Comparison of ENCODE assay signal across 18 mouse cellular contexts in the genomic region with DNA sequence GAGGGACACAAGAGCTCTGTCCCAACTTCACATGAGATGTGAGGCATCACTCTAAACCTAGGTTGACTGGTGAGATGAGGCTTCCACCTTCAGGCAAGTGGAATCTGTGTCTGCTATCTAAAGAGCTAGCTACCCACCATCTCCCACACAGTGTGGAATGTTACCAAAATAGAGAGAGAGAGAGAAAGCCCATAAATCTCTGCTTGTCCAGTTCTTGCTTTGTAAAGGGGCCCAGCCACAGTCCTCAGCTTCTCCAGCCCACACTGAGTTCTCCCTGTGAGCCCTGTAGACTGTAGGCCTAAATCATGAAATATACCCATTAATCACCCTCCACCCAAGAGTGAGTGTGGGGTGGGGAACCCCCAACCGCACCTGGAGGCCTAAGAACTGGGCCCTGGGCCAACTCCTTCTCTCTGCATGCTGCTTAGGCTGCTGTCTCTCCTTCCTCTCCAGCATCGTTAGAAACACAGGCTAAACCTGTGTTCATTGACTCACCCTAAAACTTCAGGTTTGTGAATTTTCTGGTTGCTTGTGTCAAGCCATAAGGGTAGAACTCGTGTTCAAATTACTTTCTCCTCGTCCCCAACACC.
DNase-seq lines count a peak whose midpoint lies in the region; ATAC-seq and TF ChIP-seq lines count a peak whose summit lies in the region.
"Had no signal": no experiment of that assay in that cellular context is flagged by ENCODE, and none has a peak within 500 bp of the region (broad histone marks: within the 10 kb centered on the region; RNA-seq: fewer than 3 reads in every experiment).

No protein-coding gene starts in this region.

- H3K4me3 ChIP-seq in intestine, embryonic 14.5 days (ENCODE audit: low read depth, low read length): no peak overlapping the region
- no peak overlapping the region for H3K4me3 ChIP-seq in intestine, postnatal 0 days (ENCODE audit: low read depth, low read length)
- H3K4me3 ChIP-seq in lung, embryonic 16.5 days (ENCODE audit: low read length): no peak overlapping the region
- no peak overlapping the region for H3K4me3 ChIP-seq in limb, embryonic 15.5 days
- no peak overlapping the region for H3K4me3 ChIP-seq in heart, embryonic 12.5 days
- H3K4me3 ChIP-seq: heart, adult 2 months; midbrain, embryonic 15.5 days had no signal

- H3K27ac ChIP-seq in intestine, embryonic 14.5 days (ENCODE audit: low read depth): no peak overlapping the region
- no peak overlapping the region for H3K27ac ChIP-seq in intestine, postnatal 0 days (ENCODE audit: low read depth, low read length)
- no peak overlapping the region for H3K27ac ChIP-seq in lung, embryonic 16.5 days (ENCODE audit: low read length)
- no peak overlapping the region for H3K27ac ChIP-seq in limb, embryonic 15.5 days
- no peak overlapping the region for H3K27ac ChIP-seq in heart, embryonic 12.5 days (ENCODE audit: poor library complexity, severe bottlenecking)
- H3K27ac ChIP-seq: heart, adult 2 months; hindbrain, embryonic 14.5 days; midbrain, embryonic 15.5 days had no signal

- no peaks in the 10 kb centered on the region for H3K27me3 ChIP-seq in intestine, embryonic 14.5 days (replicated peaks; ENCODE audit: control insufficient read depth, insufficient read depth, low read length)
- no peaks in the 10 kb centered on the region for H3K27me3 ChIP-seq in intestine, postnatal 0 days (replicated peaks; ENCODE audit: control insufficient read depth, insufficient read depth, low read length)
- no peaks in the 10 kb centered on the region for H3K27me3 ChIP-seq in lung, embryonic 16.5 days (ENCODE audit: control insufficient read depth, insufficient read depth, low read depth, low read length)
- no peaks in the 10 kb centered on the region for H3K27me3 ChIP-seq in limb, embryonic 15.5 days
- H3K27me3 ChIP-seq in heart, embryonic 12.5 days (replicated peaks): no peaks in the 10 kb centered on the region
- H3K27me3 ChIP-seq: midbrain, embryonic 15.5 days had no signal

- no peak for TF ChIP-seq CTCF in intestine, postnatal 0 days (IDR thresholded peaks at IDR 0.05; ENCODE audit: low read depth)

- no peaks in the 10 kb centered on the region for H3K9me3 ChIP-seq in intestine, embryonic 14.5 days (ENCODE audit: control insufficient read depth, low read length)
- H3K9me3 ChIP-seq in intestine, postnatal 0 days (ENCODE audit: control insufficient read depth): no peaks in the 10 kb centered on the region
- H3K9me3 ChIP-seq in lung, embryonic 16.5 days (ENCODE audit: control insufficient read depth, low read length): no peaks in the 10 kb centered on the region
- no peaks in the 10 kb centered on the region for H3K9me3 ChIP-seq in limb, embryonic 15.5 days
- no peaks in the 10 kb centered on the region for H3K9me3 ChIP-seq in heart, embryonic 12.5 days (replicated peaks)
- H3K9me3 ChIP-seq: midbrain, embryonic 15.5 days had no signal

- H3K4me1 ChIP-seq in intestine, embryonic 14.5 days (replicated peaks; ENCODE audit: control insufficient read depth, insufficient read depth, low read length): peaks cover 10% of the 10 kb centered on the region
- H3K4me1 ChIP-seq in intestine, postnatal 0 days (replicated peaks; ENCODE audit: control insufficient read depth, insufficient read depth, low read length): no peaks in the 10 kb centered on the region
- H3K4me1 ChIP-seq in lung, embryonic 16.5 days (replicated peaks; ENCODE audit: control insufficient read depth, insufficient read depth, low read length): peaks cover 8% of the 10 kb centered on the region; the same call in 1 of the 2 replicates
- peaks cover 18% of the 10 kb centered on the region for H3K4me1 ChIP-seq in limb, embryonic 15.5 days
- H3K4me1 ChIP-seq in heart, embryonic 12.5 days (replicated peaks): no peaks in the 10 kb centered on the region

- peak; percentile 62 for ATAC-seq in intestine, embryonic 14.5 days (replicated peaks; ENCODE audit: low FRiP score, low TSS enrichment, low read depth)
- no peak for ATAC-seq in intestine, postnatal 0 days
- 0 out of 2 replicates have a peak, but pooled peaks have one; percentile 47 for ATAC-seq in lung, embryonic 16.5 days (ENCODE audit: low read depth)
- ATAC-seq in limb, embryonic 15.5 days (ENCODE audit: insufficient number of reproducible peaks, low FRiP score, low TSS enrichment, low read depth): peak; percentile 65
- no peak for ATAC-seq in heart, embryonic 12.5 days (ENCODE audit: insufficient number of reproducible peaks, low FRiP score)
- ATAC-seq: forebrain, embryonic 14.5 days; midbrain, embryonic 15.5 days had no signal

- WGBS in intestine, embryonic 14.5 days: 64% methylated on average over 4 of the region's 4 CpGs
- WGBS in intestine, postnatal 0 days: 58% methylated on average over 4 of the region's 4 CpGs
- 58% methylated on average over 4 of the region's 4 CpGs for WGBS in lung, embryonic 16.5 days
- 33% methylated on average over 4 of the region's 4 CpGs for WGBS in limb, embryonic 15.5 days
- WGBS in heart, embryonic 12.5 days: 75% methylated on average over 4 of the region's 4 CpGs

- H3K4me2 ChIP-seq in intestine, embryonic 14.5 days (ENCODE audit: low read length): no peak overlapping the region
- H3K4me2 ChIP-seq in intestine, postnatal 0 days (replicated peaks; ENCODE audit: low read depth): no peak overlapping the region
- H3K4me2 ChIP-seq in lung, embryonic 16.5 days (ENCODE audit: low read depth, low read length): no peak overlapping the region
- no peak overlapping the region for H3K4me2 ChIP-seq in limb, embryonic 15.5 days
- H3K4me2 ChIP-seq in heart, embryonic 12.5 days: no peak overlapping the region
- H3K4me2 ChIP-seq: hindbrain, embryonic 14.5 days; midbrain, embryonic 15.5 days had no signal

- no peak overlapping the region for H3K9ac ChIP-seq in intestine, embryonic 14.5 days (ENCODE audit: low read length)
- no peak overlapping the region for H3K9ac ChIP-seq in intestine, postnatal 0 days (ENCODE audit: low read depth, low read length)
- H3K9ac ChIP-seq in lung, embryonic 16.5 days (ENCODE audit: low read length): no peak overlapping the region
- no peak overlapping the region for H3K9ac ChIP-seq in limb, embryonic 15.5 days
- H3K9ac ChIP-seq in heart, embryonic 12.5 days: no peak overlapping the region
- H3K9ac ChIP-seq: hindbrain, embryonic 14.5 days; midbrain, embryonic 15.5 days had no signal

- DNase-seq in intestine, embryonic 14.5 days (ENCODE audit: low spot score): no peak
- DNase-seq in lung, postnatal 14 days: no peak
- peak; percentile 58 for DNase-seq in T-cell, adult 2 months (ENCODE audit: low spot score)
- DNase-seq in right cerebral cortex, adult 2 months (ENCODE audit: low spot score in 2 of 2): no peak
- DNase-seq: adrenal gland, postnatal 14 days; cerebellum, adult 8-10 months; embryo, embryonic 11 days; heart, adult 2 months; kidney, postnatal 14 days; right cerebral cortex, postnatal 25 days; thymus, postnatal 25 days had no signal

- no peaks in the 10 kb centered on the region for H3K36me3 ChIP-seq in intestine, embryonic 14.5 days (ENCODE audit: control insufficient read depth, insufficient read depth, low read length)
- H3K36me3 ChIP-seq in intestine, postnatal 0 days (ENCODE audit: control insufficient read depth, insufficient read depth): no peaks in the 10 kb centered on the region
- no peaks in the 10 kb centered on the region for H3K36me3 ChIP-seq in lung, embryonic 16.5 days (ENCODE audit: control insufficient read depth, insufficient read depth, low read length)
- no peaks in the 10 kb centered on the region for H3K36me3 ChIP-seq in limb, embryonic 15.5 days
- no peaks in the 10 kb centered on the region for H3K36me3 ChIP-seq in heart, embryonic 12.5 days
- H3K36me3 ChIP-seq: midbrain, embryonic 15.5 days had no signal

Comparison
In these comparisons a context has a peak if more than half of its experiments do, and no peak if none do; other contexts are left out.
1. ATAC-seq: peak in intestine, embryonic 14.5 days (single experiment), lung, embryonic 16.5 days (single experiment) and limb, embryonic 15.5 days (single experiment); none in intestine, postnatal 0 days (single experiment) and heart, embryonic 12.5 days (single experiment).